Mouse (Mus musculus) bone marrow, adult 2 months (tissue): ENCODE measurements around the gene Fkbpl.

Experiments used
- CTCF ChIP-seq: fragments of 200-500 bp; IDR thresholded peaks from 2 replicates; pipeline ENCODE4 v1.5.1; 2011; ENCODE audit warnings: low read length, control low read depth; ENCODE audit not compliant: control insufficient read depth, insufficient read depth
- POLR2A ChIP-seq: fragments of 200-500 bp; IDR thresholded peaks from 2 replicates; pipeline ENCODE4 v1.6.1; 2011; ENCODE audit warnings: low read depth, mild to moderate bottlenecking, control low read depth, low read length, borderline replicate concordance; ENCODE audit not compliant: control insufficient read depth

DNA sequence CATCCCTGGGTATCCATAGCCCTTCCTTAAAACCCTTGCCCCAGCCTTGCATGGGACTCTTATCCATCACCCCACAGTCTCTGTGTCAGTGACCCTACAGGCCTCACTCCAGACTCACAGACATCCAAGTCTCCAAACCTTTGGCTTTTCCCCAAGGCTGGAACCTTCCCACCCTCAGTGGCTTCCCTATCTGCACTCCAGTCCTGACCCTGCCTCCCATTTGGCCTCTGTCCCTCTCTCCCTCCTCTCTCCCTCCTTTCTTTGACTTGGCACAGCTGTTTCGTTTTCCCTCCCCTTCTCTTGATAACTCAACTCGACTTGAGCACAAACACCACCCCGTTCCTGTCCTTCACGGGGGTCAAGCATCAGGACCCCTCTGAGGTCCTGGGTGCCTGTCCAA lies 45.9 kb downstream of the Fkbpl start:
- TF ChIP-seq POLR2A, result no peak
- no peak for TF ChIP-seq CTCF
